Mouse (Mus musculus): ENCODE measurements at regions not wholly inside any gene's neighbourhood (a gene's known extent, or its start where the extent isn't known, plus 50 kb on each side); places are given as distances from the start of the nearest gene placed in this dataset.

DNA sequence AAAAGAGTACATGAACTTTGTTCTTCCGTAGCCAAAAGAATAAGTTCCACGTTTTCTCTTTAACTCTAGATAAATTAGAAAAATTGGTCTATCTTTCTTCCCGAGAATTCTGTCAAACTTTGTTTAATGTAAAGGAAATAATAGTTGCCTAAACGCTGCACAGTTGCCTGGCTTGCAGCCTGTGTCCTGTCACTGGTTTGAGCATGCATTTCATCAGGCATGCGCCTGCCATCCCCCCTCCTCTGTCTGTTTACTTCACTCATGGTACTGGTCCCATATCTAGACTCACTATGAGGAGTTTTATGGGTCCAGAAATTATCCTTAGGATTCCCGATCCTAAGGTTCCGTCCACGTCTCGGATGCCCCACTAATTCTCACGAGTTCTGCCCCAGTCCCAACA, 520.5 kb upstream of the Mpdz start:
- H3K27ac ChIP-seq = no peak overlapping the region
- no peak for ATAC-seq (ENCODE audit: low read depth)
- no peaks in the 10 kb centered on the region for H3K27me3 ChIP-seq
- WGBS (ENCODE audit: insufficient replicate concordance) = 73% methylated on average over 10 of the region's 10 CpGs
- H3K4me3 ChIP-seq (replicated peaks) = no peak overlapping the region
- no peak overlapping the region for H3K9ac ChIP-seq
- no peaks in the 10 kb centered on the region for H3K4me1 ChIP-seq (replicated peaks)
- H3K36me3 ChIP-seq = no peaks in the 10 kb centered on the region
- H3K9me3 ChIP-seq (replicated peaks) = no peaks in the 10 kb centered on the region
- no peak overlapping the region for H3K4me2 ChIP-seq
- DNase-seq = no peak

DNA sequence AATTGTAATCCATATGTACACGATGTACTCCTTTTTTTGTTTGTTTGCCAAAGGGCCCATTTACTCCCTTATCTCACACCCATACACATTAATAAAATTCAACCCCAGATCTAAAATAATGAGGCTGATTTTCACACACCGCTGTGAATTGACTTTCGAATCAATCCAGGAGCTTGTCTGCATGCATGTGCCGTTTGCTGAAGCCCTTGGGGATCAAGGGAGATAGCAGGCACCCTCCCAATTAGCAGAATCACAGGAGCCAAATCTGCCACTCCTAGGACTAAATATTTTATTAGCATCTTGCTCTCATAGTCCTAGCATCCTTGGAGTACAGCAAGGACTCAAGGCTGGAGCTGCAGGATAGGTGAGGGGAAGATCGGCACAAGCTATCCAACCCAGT, 520.0 kb upstream of the Mpdz start:
- Histone ChIP-seq H3K36me3 (no peaks in the 10 kb centered on the region), H3K4me1 (replicated peaks) (no peaks in the 10 kb centered on the region), H3K27me3 (no peaks in the 10 kb centered on the region), H3K9ac (no peak overlapping the region), H3K4me2 (no peak overlapping the region), H3K9me3 (replicated peaks) (no peaks in the 10 kb centered on the region), H3K4me3 (replicated peaks) (no peak overlapping the region), H3K27ac (no peak overlapping the region)
- DNase-seq = no peak
- ATAC-seq (ENCODE audit: low read depth) = no peak
- 62% methylated on average over 5 of the region's 5 CpGs for WGBS (ENCODE audit: insufficient replicate concordance)

DNA sequence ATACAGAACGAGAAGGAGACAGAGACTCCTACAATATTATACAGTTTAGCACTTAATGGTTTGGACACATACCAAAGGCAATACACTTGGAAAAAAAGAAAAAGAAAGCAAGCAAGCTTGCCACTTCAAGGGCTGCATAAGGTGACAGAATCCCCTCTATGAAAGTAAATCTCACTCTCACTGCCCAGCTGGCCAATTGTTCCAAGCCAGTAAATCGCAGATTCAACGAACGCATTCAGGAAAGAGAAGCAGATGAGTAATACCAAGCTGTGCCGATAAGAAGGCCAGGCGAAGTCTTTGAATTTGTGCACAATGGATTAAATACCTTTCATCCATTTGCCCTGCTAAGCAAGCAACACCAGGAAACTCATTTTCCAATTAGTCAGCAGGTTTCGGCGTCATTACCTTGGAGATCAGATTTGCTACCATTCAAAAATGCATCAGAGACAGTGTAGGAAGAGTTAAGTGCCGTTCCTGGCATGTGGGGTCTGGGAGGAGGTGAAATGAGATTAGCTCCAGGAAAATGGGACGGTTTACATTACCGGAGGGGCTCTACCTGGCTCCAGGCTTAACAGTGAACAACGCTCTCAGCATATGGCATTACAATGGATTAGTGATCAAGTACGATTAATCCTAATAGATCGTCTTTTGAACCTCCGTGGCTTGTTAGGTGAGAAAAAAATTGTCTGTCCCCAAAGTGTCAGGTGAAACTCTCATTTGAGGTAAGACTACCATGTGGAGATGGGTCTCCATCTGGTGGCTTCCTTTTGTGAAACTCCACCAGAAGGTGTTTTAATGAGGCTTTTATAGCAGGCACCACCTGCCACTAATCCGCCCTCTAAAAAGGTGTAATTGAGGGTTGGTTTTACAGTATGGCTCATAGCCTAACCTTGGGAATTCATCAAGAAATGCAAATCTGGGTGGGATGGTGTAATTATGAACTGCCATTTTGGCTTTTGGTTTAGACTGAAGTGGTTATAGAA, 518.2 kb upstream of the Mpdz start:
- Histone ChIP-seq H3K36me3 (no peaks in the 10 kb centered on the region), H3K4me2 (no peak overlapping the region), H3K27ac (no peak overlapping the region), H3K4me3 (replicated peaks) (no peak overlapping the region), H3K9ac (no peak overlapping the region), H3K4me1 (replicated peaks) (no peaks in the 10 kb centered on the region), H3K27me3 (no peaks in the 10 kb centered on the region), H3K9me3 (replicated peaks) (no peaks in the 10 kb centered on the region)
- 78% methylated on average over 16 of the region's 16 CpGs for WGBS (ENCODE audit: insufficient replicate concordance)
- DNase-seq (no peak), ATAC-seq (ENCODE audit: low read depth) (no peak)

DNA sequence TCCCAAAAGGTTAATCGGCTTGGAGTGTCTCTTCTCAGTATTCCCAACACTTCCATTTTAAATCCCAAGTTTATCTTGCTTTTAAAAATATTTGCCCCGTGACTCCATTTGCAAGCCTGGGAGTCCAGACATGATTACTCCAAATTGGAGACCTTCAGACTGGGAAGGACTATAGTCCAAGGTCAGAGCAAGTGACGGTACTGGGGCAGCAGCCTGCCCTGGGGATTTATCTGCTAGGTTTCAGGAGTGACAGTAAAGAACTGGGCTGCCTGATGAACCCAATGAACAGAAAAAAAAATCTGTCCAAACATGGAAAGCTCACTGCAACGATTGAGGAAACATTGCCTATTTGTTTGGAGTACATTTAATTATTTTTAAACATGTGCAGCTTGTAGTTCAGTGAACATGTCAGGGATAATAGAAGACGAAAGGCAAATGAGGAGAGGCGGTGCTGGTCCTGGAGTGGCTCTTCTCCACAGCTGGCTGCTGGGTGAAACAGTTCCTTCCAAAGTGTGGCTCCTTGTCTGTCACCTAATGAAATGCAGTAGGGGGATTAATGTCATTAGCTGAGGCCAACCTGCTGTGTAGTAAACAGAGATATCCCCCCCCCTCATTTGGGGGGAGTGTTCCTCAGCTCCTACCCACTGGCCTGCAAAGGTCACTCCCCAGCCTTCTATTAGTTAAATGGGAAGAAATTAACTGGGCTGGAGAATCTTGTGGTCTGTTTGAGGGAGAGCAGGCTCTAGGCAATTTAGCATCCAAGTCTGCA, 514.5 kb upstream of the Mpdz start:
- Histone ChIP-seq H3K4me3 (replicated peaks) (no peak overlapping the region), H3K9me3 (replicated peaks) (no peaks in the 10 kb centered on the region), H3K9ac (no peak overlapping the region), H3K4me1 (replicated peaks) (no peaks in the 10 kb centered on the region), H3K27ac (no peak overlapping the region), H3K36me3 (no peaks in the 10 kb centered on the region), H3K4me2 (no peak overlapping the region), H3K27me3 (no peaks in the 10 kb centered on the region)
- ATAC-seq (ENCODE audit: low read depth) (no peak), DNase-seq (no peak)
- WGBS (ENCODE audit: insufficient replicate concordance) = 48% methylated on average over 6 of the region's 6 CpGs

DNA sequence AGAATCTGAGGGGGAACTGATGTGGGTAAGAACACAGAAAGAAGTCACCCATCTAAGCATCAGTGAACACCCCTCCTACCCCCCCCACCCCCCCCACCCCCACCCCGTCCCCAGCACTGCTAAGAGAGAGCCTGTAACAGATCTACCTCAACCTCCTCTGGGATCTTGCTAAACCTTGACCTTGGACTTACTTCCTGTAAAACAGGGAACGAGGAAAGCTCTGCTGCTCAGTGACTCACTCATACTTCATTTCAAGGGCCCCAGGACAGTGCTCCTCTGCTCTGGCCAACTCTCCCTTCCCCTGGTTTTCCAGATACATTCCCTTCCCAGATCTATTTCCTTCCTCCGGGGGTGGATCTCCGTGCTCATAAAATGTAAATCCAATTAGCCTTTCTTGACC, 510.4 kb upstream of the Mpdz start:
- H3K36me3 ChIP-seq = no peaks in the 10 kb centered on the region
- 50% methylated on average over 4 of the region's 4 CpGs for WGBS (ENCODE audit: insufficient replicate concordance)
- no peak overlapping the region for H3K4me3 ChIP-seq (replicated peaks)
- no peaks in the 10 kb centered on the region for H3K27me3 ChIP-seq
- H3K9me3 ChIP-seq (replicated peaks) = no peaks in the 10 kb centered on the region
- H3K9ac ChIP-seq = no peak overlapping the region
- no peak for ATAC-seq (ENCODE audit: low read depth)
- no peak overlapping the region for H3K27ac ChIP-seq
- no peak for DNase-seq
- no peak overlapping the region for H3K4me2 ChIP-seq
- H3K4me1 ChIP-seq (replicated peaks) = no peaks in the 10 kb centered on the region

DNA sequence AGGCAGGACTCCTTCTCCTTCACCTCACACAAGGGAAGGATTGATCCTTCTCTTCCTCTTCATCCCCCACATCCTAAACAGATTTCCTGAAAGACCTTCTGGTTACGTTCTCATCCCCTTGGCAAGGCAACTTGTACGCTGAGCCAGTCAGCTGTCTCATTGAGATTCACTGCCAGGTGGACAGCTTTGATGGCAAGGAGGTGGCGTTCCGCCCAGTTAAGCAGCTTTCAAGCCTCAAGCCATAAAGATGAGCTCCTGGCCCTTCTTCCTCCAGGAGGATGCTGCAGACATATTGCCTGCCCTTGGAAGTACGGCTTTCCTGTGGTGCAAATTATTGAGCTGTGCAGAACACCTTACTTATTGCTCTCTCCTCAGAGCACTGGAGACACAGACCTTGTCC, 494.8 kb upstream of the Mpdz start:
- Histone ChIP-seq H3K27ac (no peak overlapping the region), H3K4me1 (replicated peaks) (no peaks in the 10 kb centered on the region), H3K4me3 (replicated peaks) (no peak overlapping the region), H3K27me3 (no peaks in the 10 kb centered on the region), H3K4me2 (no peak overlapping the region), H3K9ac (no peak overlapping the region), H3K9me3 (replicated peaks) (no peaks in the 10 kb centered on the region), H3K36me3 (no peaks in the 10 kb centered on the region)
- no peak for ATAC-seq (ENCODE audit: low read depth)
- WGBS (ENCODE audit: insufficient replicate concordance) = 63% methylated on average over 5 of the region's 5 CpGs
- DNase-seq = no peak

DNA sequence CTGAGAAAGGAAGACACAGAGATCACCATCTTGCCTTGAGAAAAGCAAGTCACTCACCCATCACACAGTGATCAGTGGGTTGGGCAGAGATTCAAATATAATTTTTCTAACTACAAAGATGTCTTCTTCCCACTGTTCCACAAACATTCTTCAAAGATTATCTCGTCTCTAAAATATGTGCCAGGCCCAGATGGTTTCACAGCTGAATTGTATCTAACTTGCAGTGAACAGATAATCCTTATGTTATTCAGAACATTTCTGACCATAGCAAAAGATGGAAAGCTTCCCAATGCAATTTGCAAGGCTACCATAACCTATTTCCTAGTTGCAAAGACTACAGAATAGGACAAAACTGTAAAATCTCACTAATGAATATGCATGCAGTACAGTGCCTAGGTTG, 488.3 kb upstream of the Mpdz start:
- H3K4me1 ChIP-seq (replicated peaks) = no peaks in the 10 kb centered on the region
- no peak overlapping the region for H3K4me3 ChIP-seq (replicated peaks)
- WGBS (ENCODE audit: insufficient replicate concordance) = 33% methylated on average over 1 of the region's 1 CpGs
- ATAC-seq (ENCODE audit: low read depth) (no peak), DNase-seq (no peak)
- no peaks in the 10 kb centered on the region for H3K27me3 ChIP-seq
- no peak overlapping the region for H3K4me2 ChIP-seq
- H3K9me3 ChIP-seq (replicated peaks) = no peaks in the 10 kb centered on the region
- no peak overlapping the region for H3K27ac ChIP-seq
- H3K36me3 ChIP-seq = no peaks in the 10 kb centered on the region
- no peak overlapping the region for H3K9ac ChIP-seq

DNA sequence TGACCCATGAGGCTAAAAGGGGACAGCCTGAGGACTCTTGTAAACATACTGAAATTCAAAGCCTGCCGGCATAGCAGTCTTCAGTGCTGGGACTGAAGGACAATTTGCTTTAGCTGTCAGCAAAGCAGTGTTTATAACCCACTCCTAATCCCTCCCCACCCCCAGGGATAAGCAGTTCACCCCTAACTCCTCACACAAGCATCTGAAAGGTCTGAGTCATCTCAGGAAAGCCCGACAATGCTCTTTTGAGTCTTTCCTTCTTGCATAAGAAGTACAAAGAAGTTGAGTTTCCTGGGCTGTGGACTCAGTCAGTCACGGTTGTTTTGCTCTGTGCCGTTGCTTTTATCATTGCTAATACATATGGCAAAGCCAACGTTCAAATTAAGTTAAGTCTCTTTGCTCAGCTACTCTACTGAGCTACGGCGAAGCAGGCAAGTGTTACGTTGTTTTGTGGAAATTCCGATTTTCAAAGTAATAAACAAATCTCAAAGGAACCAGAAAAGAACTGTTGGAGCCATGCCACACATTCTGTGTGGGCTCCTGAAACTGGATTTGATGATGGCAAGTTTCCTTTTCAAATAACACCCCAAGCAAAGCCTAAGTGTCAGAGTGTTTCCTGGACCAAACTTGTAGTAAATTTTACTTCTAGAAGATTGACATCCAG, 486.1 kb upstream of the Mpdz start:
- H3K9me3 ChIP-seq (replicated peaks) = no peaks in the 10 kb centered on the region
- no peak overlapping the region for H3K4me2 ChIP-seq
- 49% methylated on average over 9 of the region's 9 CpGs for WGBS (ENCODE audit: insufficient replicate concordance)
- ATAC-seq (ENCODE audit: low read depth) (no peak), DNase-seq (no peak)
- no peaks in the 10 kb centered on the region for H3K36me3 ChIP-seq
- H3K4me3 ChIP-seq (replicated peaks) = no peak overlapping the region
- H3K27ac ChIP-seq = no peak overlapping the region
- no peak overlapping the region for H3K9ac ChIP-seq
- H3K4me1 ChIP-seq (replicated peaks) = no peaks in the 10 kb centered on the region
- no peaks in the 10 kb centered on the region for H3K27me3 ChIP-seq

DNA sequence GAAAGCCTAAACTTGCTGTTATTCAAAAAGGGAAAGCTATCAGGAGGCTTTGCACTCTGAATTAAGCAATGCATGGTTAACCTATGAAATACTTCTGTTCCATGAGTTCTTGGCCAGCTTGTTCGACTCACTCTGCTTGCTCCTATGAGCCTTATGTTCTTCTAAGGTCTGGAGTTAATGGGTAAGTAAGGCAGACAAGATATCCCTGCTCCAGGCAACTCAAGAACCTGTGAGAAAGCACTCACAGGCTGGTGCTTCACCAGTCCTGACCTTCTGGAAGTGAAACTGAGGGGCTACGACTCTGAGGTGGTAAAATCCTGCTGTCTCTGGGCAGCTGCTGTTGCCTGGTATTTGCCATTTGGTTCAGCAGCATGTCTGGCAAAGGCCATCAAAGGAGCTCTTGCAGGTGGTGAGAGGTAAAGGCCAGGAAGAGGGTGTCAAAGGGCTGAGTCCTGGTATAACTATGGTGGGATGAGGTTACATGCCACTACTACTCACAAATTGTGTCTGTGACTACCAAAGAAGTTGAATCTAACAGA, 484.6 kb upstream of the Mpdz start:
- ATAC-seq (ENCODE audit: low read depth) = no peak
- Histone ChIP-seq H3K4me3 (replicated peaks) (no peak overlapping the region), H3K4me2 (no peak overlapping the region), H3K27me3 (no peaks in the 10 kb centered on the region), H3K4me1 (replicated peaks) (no peaks in the 10 kb centered on the region), H3K36me3 (no peaks in the 10 kb centered on the region), H3K9ac (no peak overlapping the region), H3K9me3 (replicated peaks) (no peaks in the 10 kb centered on the region), H3K27ac (no peak overlapping the region)
- 54% methylated on average over 2 of the region's 2 CpGs for WGBS (ENCODE audit: insufficient replicate concordance)
- no peak for DNase-seq

DNA sequence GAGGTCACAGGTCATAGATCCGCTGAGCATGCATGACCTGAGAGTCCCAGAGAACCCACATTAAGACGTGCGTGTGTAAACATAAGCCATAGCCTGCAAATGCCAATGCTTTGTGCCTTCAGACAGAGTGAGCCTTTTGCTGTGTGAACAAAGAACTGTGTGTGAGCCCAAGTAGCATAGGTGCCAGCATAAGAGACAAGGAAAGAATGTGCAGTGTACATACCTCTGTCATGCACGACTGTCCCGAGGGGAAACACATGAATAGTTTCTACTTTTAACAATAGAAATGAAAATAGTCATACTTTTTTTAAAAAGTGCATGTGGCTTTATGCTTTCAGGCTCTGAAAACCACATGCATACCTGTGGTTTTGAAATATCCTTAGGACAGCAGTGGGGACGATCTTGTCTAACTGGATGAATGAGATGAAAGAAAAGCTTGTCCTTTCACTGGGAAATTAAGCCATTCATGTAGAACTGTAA, 484.1 kb upstream of the Mpdz start:
- ATAC-seq (ENCODE audit: low read depth) = no peak
- no peak overlapping the region for H3K27ac ChIP-seq

DNA sequence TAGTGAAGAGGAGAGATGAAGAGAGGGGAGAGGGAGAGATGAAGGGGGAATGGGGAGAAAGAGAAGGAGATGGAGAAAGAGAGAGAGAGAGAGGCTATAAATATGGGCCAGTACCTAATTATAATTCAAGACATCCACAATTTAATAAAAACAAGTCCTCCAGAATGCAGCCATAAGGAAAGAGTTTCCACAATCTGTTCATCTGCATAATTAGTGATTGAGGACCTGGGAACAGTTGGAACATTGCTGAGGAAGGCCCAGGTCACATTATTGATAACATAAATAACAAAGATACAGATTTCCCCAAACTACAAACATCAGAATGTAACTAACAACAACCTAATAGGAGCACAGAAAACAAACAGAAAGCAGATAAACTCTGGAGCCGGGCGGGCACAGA, 483.0 kb upstream of the Mpdz start:
- WGBS (ENCODE audit: insufficient replicate concordance) = 45% methylated on average over 2 of the region's 2 CpGs

More for the DNA sequence above, 484.1 kb upstream of the Mpdz start:
- Histone ChIP-seq H3K4me3 (replicated peaks) (no peak overlapping the region), H3K4me1 (replicated peaks) (no peaks in the 10 kb centered on the region), H3K4me2 (no peak overlapping the region), H3K9ac (no peak overlapping the region), H3K9me3 (replicated peaks) (no peaks in the 10 kb centered on the region), H3K27me3 (no peaks in the 10 kb centered on the region), H3K36me3 (no peaks in the 10 kb centered on the region)
- WGBS (ENCODE audit: insufficient replicate concordance) = 43% methylated on average over 6 of the region's 6 CpGs
- no peak for DNase-seq

More for the DNA sequence above, 483.0 kb upstream of the Mpdz start:
- no peaks in the 10 kb centered on the region for H3K4me1 ChIP-seq (replicated peaks)
- ATAC-seq (ENCODE audit: low read depth) = no peak
- H3K9ac ChIP-seq = no peak overlapping the region
- H3K27me3 ChIP-seq = no peaks in the 10 kb centered on the region
- no peaks in the 10 kb centered on the region for H3K9me3 ChIP-seq (replicated peaks)
- H3K27ac ChIP-seq = no peak overlapping the region
- H3K4me2 ChIP-seq = no peak overlapping the region
- no peak overlapping the region for H3K4me3 ChIP-seq (replicated peaks)
- H3K36me3 ChIP-seq = no peaks in the 10 kb centered on the region
- DNase-seq = no peak

Measured in liver, embryonic 13.5 days (tissue).